Mouse (Mus musculus): ENCODE measurements around the gene Olfr522. TPM values are rescaled to one million over a fixed set of nuclear protein-coding genes. Genes with fewer than 3 reads are reported as not detected.

Gene Olfr522
- not detected for total RNA-seq (2021)
- long read RNA-seq, experiment 1: 0 reads
- long read RNA-seq, experiment 2: 0 reads

GRCm38 (mm10) chr7:140164664-140165063, at the start of gene Olfr522:
Gene Olfr522 (minus strand): TSS chr7:140164764.
- no peak for DNase-seq

- DNase-seq: no peak
Observed at GRCm38 (mm10) chr7:140213841-140214240, 49.3 kb upstream of the Olfr522 start.

- DNase-seq: no peak
Observed at GRCm38 (mm10) chr7:140208677-140209076, 44.1 kb upstream of the Olfr522 start.

GRCm38 (mm10) chr7:140208153-140208552, 43.6 kb upstream of the Olfr522 start:
- DNase-seq: no peak

- no peak for DNase-seq
Observed at GRCm38 (mm10) chr7:140206904-140207303, 42.3 kb upstream of the Olfr522 start.

DNA sequence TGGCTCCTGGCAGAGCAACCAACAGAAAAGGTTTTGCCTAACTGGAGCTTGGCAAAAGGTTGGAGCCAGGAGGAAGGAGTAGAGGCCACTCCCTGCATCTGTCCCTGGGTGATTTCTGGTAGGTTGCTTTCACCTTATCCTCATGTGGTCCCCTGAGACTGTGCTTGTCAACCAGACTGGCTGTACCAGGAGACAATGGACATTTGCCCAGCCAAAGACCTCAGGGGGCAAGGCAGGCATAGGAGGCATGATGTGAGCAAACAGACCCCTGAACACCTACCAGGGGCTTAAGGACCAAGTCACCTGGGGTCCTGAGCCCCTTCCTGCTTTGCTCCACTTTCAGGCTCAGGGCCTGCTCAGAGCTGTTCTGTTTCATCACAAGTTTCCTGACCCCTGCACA, 41.3 kb upstream of the Olfr522 start, which contains the start of gene Olfr524:
Gene Olfr524, minus strand, starts transcription at position 101 of the 400 bp plus-strand sequence.
- no peak for DNase-seq

DNA sequence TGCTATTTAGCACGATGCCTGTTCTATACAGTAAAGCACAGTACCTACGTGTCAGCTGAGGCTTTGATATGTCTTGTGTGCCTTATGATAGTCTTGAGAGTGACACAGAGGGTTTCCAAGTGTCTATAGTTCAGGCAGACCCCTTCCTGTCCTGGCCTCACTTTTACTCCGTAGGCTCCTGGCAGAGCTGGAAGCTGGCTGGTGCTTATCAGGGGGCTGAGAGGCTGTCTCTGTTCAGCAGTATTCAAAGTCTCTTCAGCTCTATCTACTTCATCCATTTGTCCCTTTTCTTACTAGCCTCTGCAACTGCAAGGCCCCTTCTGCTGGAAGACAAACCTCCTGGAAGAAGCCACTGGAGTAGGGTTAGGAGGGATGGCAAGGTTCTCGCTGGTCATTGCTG, 36.5 kb upstream of the Olfr522 start:
- DNase-seq: no peak

DNA sequence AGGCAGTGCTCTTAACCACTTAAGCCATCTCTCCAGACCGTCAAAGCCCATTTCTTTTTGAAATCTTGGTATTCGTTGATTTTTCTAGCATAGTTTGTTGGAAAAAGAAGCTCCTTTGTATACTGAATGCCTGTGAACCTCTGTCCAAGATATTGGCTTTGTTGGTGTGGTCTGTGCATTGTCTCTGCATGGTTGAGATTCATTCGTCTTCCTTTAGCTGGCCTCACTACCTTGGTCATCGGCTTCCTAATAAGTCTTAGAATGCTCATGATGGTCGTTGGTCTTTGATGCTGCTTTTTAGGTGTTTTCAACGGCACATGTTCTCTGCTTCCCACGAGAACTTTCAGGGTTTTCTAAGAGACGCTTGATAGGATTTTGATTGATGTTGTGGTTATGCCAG, 31.4 kb upstream of the Olfr522 start:
- no peak for DNase-seq

DNA sequence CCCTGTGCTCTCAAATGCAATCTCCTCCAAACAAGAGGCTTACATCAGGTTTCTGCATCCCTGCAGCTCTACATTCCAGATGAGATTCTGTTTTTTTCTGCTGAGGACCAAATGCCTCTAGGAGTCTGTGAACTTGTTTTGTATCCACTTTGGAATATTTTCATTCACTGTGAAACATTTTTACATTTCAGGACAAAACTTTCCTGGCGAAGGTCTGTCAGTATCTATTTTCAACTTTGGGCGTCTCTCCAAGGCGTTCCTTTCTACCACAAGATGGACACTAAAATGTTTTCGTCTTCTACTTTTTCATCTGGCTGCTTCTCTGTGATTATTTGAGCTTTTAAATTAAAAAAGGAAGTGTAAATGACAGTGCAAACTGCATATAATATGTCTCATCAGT, 29.5 kb upstream of the Olfr522 start:
- DNase-seq: no peak

DNA sequence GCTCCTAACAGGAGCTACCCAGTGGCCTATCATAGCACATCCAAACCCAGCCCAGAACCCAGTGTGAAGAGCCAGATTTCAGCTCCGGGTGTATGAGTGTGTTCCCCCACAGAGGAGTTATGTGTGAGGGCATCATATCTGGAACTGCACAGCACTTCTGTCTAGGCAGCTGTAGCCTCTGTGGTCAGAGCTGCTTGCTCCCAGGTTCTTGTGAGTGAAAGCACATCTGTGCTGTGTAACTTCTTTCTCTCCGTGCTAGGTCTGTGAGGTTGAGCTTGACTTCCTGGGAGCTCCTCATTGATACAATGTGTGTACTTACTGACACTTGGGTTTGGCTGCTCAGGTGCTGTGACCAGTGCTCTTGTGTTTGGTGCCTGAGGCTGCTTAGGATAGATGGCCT, 28.3 kb upstream of the Olfr522 start:
- no peak for DNase-seq

- no peak for DNase-seq
Observed at GRCm38 (mm10) chr7:140192445-140192844, 27.9 kb upstream of the Olfr522 start.

GRCm38 (mm10) chr7:140190435-140190834, 25.9 kb upstream of the Olfr522 start:
- DNase-seq: no peak

DNA sequence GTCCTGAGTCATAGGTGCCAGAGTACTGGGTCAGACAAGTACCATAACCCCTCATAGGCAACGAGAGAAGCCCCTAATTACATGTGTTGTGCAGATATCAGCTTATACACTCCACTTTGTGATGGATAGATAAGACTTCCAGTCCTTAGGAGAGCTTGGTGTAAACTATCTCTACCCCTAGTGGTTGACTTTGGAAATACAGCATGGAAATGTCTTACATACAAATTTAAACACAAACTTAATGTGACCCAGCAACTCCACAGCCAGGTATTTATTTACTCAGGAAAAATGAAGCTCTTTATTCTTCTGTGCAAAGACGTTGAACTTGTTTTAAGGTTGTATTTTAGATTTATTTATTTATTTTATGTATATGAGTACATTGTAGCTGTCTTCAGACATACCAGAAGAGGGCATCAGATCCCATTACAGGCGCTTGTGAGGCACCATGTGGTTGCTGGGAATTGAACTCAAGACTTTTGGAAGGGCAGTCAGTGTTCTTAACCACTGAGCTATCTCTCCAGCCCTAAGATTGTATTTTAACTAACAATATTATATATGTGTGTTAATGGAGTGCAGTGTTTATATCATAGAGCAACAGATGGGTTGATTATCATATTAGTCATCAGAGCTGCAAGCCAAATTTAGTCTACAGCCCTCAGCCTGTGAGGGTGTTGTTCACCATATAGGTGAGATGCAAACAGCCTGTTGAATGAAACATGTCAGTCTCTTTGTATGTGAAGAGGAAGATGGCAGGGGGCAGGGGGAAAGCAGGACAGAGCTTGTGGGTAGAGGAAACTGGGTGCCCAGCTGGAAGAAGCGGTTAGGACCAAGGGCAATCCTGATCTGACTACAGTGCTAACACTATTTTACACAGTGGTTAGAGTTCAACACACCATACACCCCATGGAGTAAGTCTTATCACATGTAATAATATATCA, 24.1 kb upstream of the Olfr522 start:
- DNase-seq: no peak

GRCm38 (mm10) chr7:140187721-140188390, 23.3 kb upstream of the Olfr522 start:
- DNase-seq: no peak

DNA sequence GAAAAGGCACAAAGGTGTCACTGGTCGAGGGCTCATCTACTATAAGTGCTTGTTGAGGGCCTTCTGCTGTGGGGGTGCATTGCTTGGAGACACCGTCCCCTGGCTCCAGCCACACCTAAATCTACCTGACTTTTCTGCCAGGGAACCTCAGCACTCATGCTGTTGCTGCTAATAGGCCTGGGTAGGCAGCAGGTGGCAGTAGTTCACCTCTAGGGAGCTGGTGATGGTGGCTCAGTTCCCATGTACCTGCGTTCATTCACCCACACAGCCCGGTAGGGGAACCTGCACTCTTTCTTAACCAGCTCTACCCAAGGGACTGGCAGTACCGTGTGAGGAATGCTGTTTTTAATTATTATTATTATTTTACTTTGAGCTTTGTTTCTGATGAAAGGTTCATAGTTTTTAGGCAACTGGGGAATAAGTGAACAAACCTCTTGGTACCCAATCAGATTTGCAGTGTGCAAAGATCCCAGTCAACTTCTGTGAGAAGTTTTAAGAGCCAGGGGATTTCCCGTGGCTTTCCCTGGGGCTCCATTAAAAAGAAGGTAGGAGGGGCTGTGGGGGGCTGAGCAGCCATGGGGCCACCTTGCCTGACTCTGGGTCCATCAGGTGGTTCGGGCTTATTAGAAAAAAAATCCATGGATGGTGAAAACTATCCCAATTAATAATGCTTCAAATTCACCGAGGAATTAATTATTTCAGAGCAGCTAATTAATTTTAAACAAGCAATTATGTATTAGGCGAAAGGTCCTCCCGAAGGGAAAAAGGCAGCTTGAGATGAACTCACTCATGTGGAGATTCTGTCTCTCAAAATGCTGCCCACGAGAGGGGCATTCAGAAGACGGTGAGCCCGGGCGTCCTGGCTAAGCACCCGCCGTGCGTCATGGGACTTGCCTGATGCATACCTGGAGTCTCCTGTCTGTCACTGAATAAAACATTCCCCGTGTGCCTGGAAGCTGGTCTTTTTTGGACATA, 22.4 kb upstream of the Olfr522 start:
- peak in 1 of 2 experiments; percentile 2 for DNase-seq

GRCm38 (mm10) chr7:140184206-140184605, 19.6 kb upstream of the Olfr522 start:
- DNase-seq: no peak

GRCm38 (mm10) chr7:140180692-140181091, 16.1 kb upstream of the Olfr522 start:
- no peak for DNase-seq

DNA sequence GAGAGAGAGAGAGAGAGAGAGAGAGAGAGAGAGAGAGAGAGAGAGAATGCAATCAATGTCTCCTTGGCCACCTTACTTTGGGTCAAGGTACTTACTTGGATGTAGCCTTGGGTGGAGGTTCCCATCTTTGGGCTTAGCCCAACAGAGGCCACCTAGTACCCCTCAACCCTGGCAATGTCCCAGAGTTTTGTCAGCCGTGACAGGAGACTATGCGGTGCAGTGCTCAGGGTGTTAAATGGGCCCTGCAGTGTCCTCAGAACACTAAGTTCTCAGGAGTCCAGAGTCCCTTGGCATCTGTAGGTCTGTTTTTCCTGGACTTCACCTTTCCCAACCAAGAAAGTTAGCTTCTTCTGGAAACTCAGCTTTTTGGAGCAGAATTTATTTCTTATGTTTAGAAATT, 14.6 kb upstream of the Olfr522 start:
- DNase-seq: no peak

DNA sequence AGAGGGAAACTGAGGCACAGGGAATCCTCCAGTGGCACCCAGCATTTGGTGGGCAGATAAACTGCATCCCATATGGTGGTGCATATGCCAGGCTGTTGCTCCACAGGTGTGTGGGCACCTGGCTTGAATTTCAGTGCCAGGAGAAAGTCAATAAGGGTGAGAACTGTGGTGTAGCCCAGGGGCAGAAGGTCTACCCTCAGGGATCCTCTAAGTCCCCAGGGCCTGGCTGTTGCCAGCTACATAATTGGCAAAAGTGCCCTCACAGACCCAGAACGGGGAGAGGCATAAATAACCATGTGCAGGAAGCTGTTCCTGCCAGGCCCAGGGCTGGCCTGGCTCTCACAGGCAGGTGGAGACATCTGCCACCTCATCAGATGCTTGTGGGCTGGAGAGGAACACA, 8.4 kb upstream of the Olfr522 start, which contains the start of gene Olfr523:
Gene Olfr523, plus strand, starts transcription at position 282 of the 400 bp plus-strand sequence.
- DNase-seq: no peak

GRCm38 (mm10) chr7:140170863-140171262, 6.3 kb upstream of the Olfr522 start:
- no peak for DNase-seq

DNA sequence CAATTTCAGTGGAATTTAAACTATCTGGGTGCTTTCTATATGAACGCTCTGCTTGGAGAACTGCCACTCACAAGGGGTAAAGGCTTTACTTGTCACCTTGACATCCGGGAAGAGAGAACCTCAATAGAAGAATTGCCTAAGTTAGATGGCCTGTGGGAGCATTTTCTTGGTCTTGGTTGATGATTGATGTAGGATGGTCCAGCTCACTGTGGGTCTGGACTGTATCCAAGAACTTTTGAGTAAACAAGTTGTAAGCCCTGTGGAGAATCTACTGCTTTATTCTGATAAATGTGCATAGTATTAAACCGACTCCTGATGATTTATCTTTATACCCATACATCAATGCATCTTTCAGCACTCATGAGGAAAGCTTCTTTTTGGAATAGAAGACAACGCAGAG, 4.8 kb upstream of the Olfr522 start:
- DNase-seq: no peak

GRCm38 (mm10) chr7:140167950-140168349, 3.4 kb upstream of the Olfr522 start:
- no peak for DNase-seq
